Comparison of ENCODE assay signal across 8 mouse cellular contexts in genomic region chr4:133625621-133626071, GRCm38 (mm10). TPM values are rescaled to one million over a fixed set of nuclear protein-coding genes. Genes with fewer than 3 reads are reported as not detected.
DNase-seq lines count a peak whose midpoint lies in the region; ATAC-seq and TF ChIP-seq lines count a peak whose summit lies in the region.

No protein-coding gene starts in this region.

- H3K4me1 ChIP-seq in cortical plate, adult 2 months (ENCODE audit: control insufficient read depth, insufficient read depth, low read length): no peaks in the 10 kb centered on the region
- H3K4me1 ChIP-seq in hindbrain, postnatal 0 days (ENCODE audit: insufficient read depth, low read length): peaks cover 5% of the 10 kb centered on the region; the same call in 1 of the 2 replicates
- H3K4me1 ChIP-seq in liver, embryonic 15.5 days (replicated peaks): peaks cover 51% of the 10 kb centered on the region

- no peaks in the 10 kb centered on the region for H3K9me3 ChIP-seq in hindbrain, postnatal 0 days (ENCODE audit: low read length)
- H3K9me3 ChIP-seq in liver, embryonic 15.5 days (replicated peaks): no peaks in the 10 kb centered on the region

- DNase-seq in layer of hippocampus, adult 2 months (ENCODE audit: low spot score in 2 of 2): no peak
- no peak for DNase-seq in layer of hippocampus, adult 18-20 months (ENCODE audit: low spot score in 2 of 2)
- no peak for DNase-seq in hindbrain, postnatal 0 days (ENCODE audit: low spot score)
- DNase-seq in splenic B cell, adult 2 months (ENCODE audit: low read depth, low spot score): peak; percentile 87
- no peak for DNase-seq in embryo, embryonic 10.5 days (ENCODE audit: low spot score)
- no peak for DNase-seq in urinary bladder, postnatal 25 days (ENCODE audit: low spot score)

- H3K36me3 ChIP-seq in hindbrain, postnatal 0 days (ENCODE audit: insufficient read depth, low read length): peaks cover 12% of the 10 kb centered on the region; the same call in 1 of the 2 replicates
- H3K36me3 ChIP-seq in liver, embryonic 15.5 days (replicated peaks): peaks cover 17% of the 10 kb centered on the region; the same call in 1 of the 2 replicates
- H3K36me3 ChIP-seq in splenic B cell, adult 2 months (ENCODE audit: control insufficient read depth, insufficient read depth, low read length, poor library complexity, severe bottlenecking): no peaks in the 10 kb centered on the region; the same call in 1 of the 2 replicates

- H3K4me2 ChIP-seq in hindbrain, postnatal 0 days (ENCODE audit: low read depth, low read length): no peak overlapping the region
- peak overlapping the region; percentile 21; the same call in 1 of the 2 replicates for H3K4me2 ChIP-seq in liver, embryonic 15.5 days

- H3K27ac ChIP-seq in layer of hippocampus, adult 2 months: peak overlapping the region; percentile 77; the same call in 1 of the 2 replicates
- peak overlapping the region; percentile 19; the same call in 1 of the 2 replicates for H3K27ac ChIP-seq in cortical plate, adult 2 months (ENCODE audit: insufficient read depth, low read length)
- no peak overlapping the region for H3K27ac ChIP-seq in hindbrain, postnatal 0 days
- H3K27ac ChIP-seq in liver, embryonic 15.5 days (replicated peaks): peak overlapping the region; percentile 46

- H3K9ac ChIP-seq in hindbrain, postnatal 0 days (replicated peaks; ENCODE audit: low read length): no peak overlapping the region
- no peak overlapping the region for H3K9ac ChIP-seq in liver, embryonic 15.5 days

- H3K27me3 ChIP-seq in hindbrain, postnatal 0 days (ENCODE audit: insufficient read depth, low read length): no peaks in the 10 kb centered on the region
- H3K27me3 ChIP-seq in liver, embryonic 15.5 days: no peaks in the 10 kb centered on the region
- H3K27me3 ChIP-seq in splenic B cell, adult 2 months (ENCODE audit: control insufficient read depth, insufficient read depth, low read length, poor library complexity, severe bottlenecking): no peaks in the 10 kb centered on the region

- no peak for TF ChIP-seq CTCF in layer of hippocampus, adult 2 months (conservative IDR thresholded peaks at IDR 0.05)
- TF ChIP-seq CTCF in cortical plate, adult 2 months (IDR thresholded peaks at IDR 0.05; ENCODE audit: extremely low read depth, insufficient read depth, low read length): no peak
- TF ChIP-seq CTCF in hindbrain, postnatal 0 days (IDR thresholded peaks at IDR 0.05; ENCODE audit: low read depth): no peak

- H3K4me3 ChIP-seq in layer of hippocampus, adult 2 months: no peak overlapping the region
- no peak overlapping the region for H3K4me3 ChIP-seq in cortical plate, adult 2 months (ENCODE audit: insufficient read depth, low read length)
- no peak overlapping the region for H3K4me3 ChIP-seq in hindbrain, postnatal 0 days (ENCODE audit: low read length)
- no peak overlapping the region for H3K4me3 ChIP-seq in liver, embryonic 15.5 days (replicated peaks)

- no peak for TF ChIP-seq POLR2A in cortical plate, adult 2 months (IDR thresholded peaks at IDR 0.05; ENCODE audit: extremely low read depth, insufficient read depth, low read length)

- 48% methylated on average over 11 of the region's 11 CpGs for WGBS in hindbrain, postnatal 0 days
- WGBS in liver, embryonic 15.5 days (ENCODE audit: insufficient replicate concordance): 25% methylated on average over 11 of the region's 11 CpGs

- peak; percentile 5; the same call in 1 of the 2 replicates for ATAC-seq in hindbrain, postnatal 0 days
- peak; percentile 45; the same call in 1 of the 2 replicates for ATAC-seq in liver, embryonic 15.5 days (ENCODE audit: insufficient read depth)

RNA-seq across cellular contexts. Expression of gene Sfn, which starts 23.7 kb away (rescaled TPM):
- 1 to 10 TPM; 1.6 to 1.8 TPM for total RNA-seq in layer of hippocampus, adult 2 months (2021)
- 1 to 10 TPM; 2.7 to 3.2 TPM for total RNA-seq in layer of hippocampus, adult 18-20 months (2021)
- polyA plus RNA-seq in cortical plate, adult 2 months (2012; rRNA removed): 2.1 and 2.6 TPM in 2 replicates
- total RNA-seq in hindbrain, postnatal 0 days (2014; rRNA removed): 1.1 and 2.8 TPM in 2 replicates
- polyA plus RNA-seq in hindbrain, postnatal 0 days (2015; fragmentation: Nextera tagmentation; extraction: Ambion mirVana): 1.2 and 1.4 TPM in 2 replicates
- 0.47 and 0.69 TPM in 2 replicates for polyA plus RNA-seq in liver, embryonic 15.5 days (2015; fragmentation: Nextera tagmentation; extraction: Ambion mirVana)

RNA-seq across cellular contexts. Expression of gene Zdhhc18, which starts 24.3 kb away (rescaled TPM):
- 10 to 100 TPM; 37.1 to 38.0 TPM for total RNA-seq in layer of hippocampus, adult 2 months (2021)
- 10 to 100 TPM; 32.3 to 33.8 TPM for total RNA-seq in layer of hippocampus, adult 18-20 months (2021)
- 36.8 and 38.4 TPM in 2 replicates for polyA plus RNA-seq in cortical plate, adult 2 months (2012; rRNA removed)
- 17.4 and 22.6 TPM in 2 replicates for total RNA-seq in hindbrain, postnatal 0 days (2014; rRNA removed)
- 8.2 and 10.2 TPM in 2 replicates for polyA plus RNA-seq in hindbrain, postnatal 0 days (2015; fragmentation: Nextera tagmentation; extraction: Ambion mirVana)
- 1.2 and 1.9 TPM in 2 replicates for polyA plus RNA-seq in liver, embryonic 15.5 days (2015; fragmentation: Nextera tagmentation; extraction: Ambion mirVana)

RNA-seq across cellular contexts. Expression of gene Gpn2, which starts 41.5 kb away (rescaled TPM):
- 10 to 100 TPM; 10.7 to 11.6 TPM for total RNA-seq in layer of hippocampus, adult 2 months (2021)
- total RNA-seq in layer of hippocampus, adult 18-20 months (2021): 10 to 100 TPM; 10.7 to 12.1 TPM
- polyA plus RNA-seq in cortical plate, adult 2 months (2012; rRNA removed): 19.4 and 22.2 TPM in 2 replicates
- total RNA-seq in hindbrain, postnatal 0 days (2014; rRNA removed): 20.0 and 32.2 TPM in 2 replicates
- polyA plus RNA-seq in hindbrain, postnatal 0 days (2015; fragmentation: Nextera tagmentation; extraction: Ambion mirVana): 16.9 and 18.6 TPM in 2 replicates
- 8.6 and 10.8 TPM in 2 replicates for polyA plus RNA-seq in liver, embryonic 15.5 days (2015; fragmentation: Nextera tagmentation; extraction: Ambion mirVana)

RNA-seq across cellular contexts. Expression of gene Pigv, which starts 46.8 kb away (rescaled TPM):
- total RNA-seq in layer of hippocampus, adult 2 months (2021): 1 to 10 TPM; 9.1 to 9.7 TPM
- total RNA-seq in layer of hippocampus, adult 18-20 months (2021): 10 to 100 TPM in 1 of 2 experiments, 1 to 10 TPM in 1; 9.4 to 12.3 TPM
- polyA plus RNA-seq in cortical plate, adult 2 months (2012; rRNA removed): 6.6 and 7.4 TPM in 2 replicates
- total RNA-seq in hindbrain, postnatal 0 days (2014; rRNA removed): 11.3 and 13.4 TPM in 2 replicates
- polyA plus RNA-seq in hindbrain, postnatal 0 days (2015; fragmentation: Nextera tagmentation; extraction: Ambion mirVana): 13.0 and 14.0 TPM in 2 replicates
- 5.5 and 6.3 TPM in 2 replicates for polyA plus RNA-seq in liver, embryonic 15.5 days (2015; fragmentation: Nextera tagmentation; extraction: Ambion mirVana)

RNA-seq across cellular contexts. Expression of gene Gpatch3, which starts 51.1 kb away (rescaled TPM):
- 10 to 100 TPM in 1 of 2 experiments, 1 to 10 TPM in 1; 6.5 to 10.3 TPM for total RNA-seq in layer of hippocampus, adult 2 months (2021)
- total RNA-seq in layer of hippocampus, adult 18-20 months (2021): 10 to 100 TPM in 1 of 2 experiments, 1 to 10 TPM in 1; 9.6 to 10.1 TPM
- polyA plus RNA-seq in cortical plate, adult 2 months (2012; rRNA removed): 6.3 and 7.6 TPM in 2 replicates
- total RNA-seq in hindbrain, postnatal 0 days (2014; rRNA removed): 8.3 and 8.8 TPM in 2 replicates
- 6.1 and 6.3 TPM in 2 replicates for polyA plus RNA-seq in hindbrain, postnatal 0 days (2015; fragmentation: Nextera tagmentation; extraction: Ambion mirVana)
- 3.8 and 4.9 TPM in 2 replicates for polyA plus RNA-seq in liver, embryonic 15.5 days (2015; fragmentation: Nextera tagmentation; extraction: Ambion mirVana)
